Mouse (Mus musculus): ENCODE measurements around the gene Rbm15.

GRCm38 (mm10) chr3:107345033-107345725 is 11.7 kb upstream of the Rbm15 start:
- TF ChIP-seq CTCF (IDR thresholded peaks at IDR 0.05; ENCODE audit: low read depth): no peak
- no peak for TF ChIP-seq EP300 (IDR thresholded peaks at IDR 0.05; ENCODE audit: low read depth)

Measured in liver, postnatal 0 days (tissue).